Mouse (Mus musculus) MEL (cell line): ENCODE results near the gene Hs3st4. TPM values are rescaled to one million over a fixed set of nuclear protein-coding genes. Genes with fewer than 3 reads are reported as not detected.

Source experiments
- DNase-seq: peaks from one replicate; pipeline ENCODE4 v3.0.0; 2011; ENCODE audit warnings: low read depth, low spot score
- H3K27ac ChIP-seq: 2 replicates; pipeline ENCODE4 v1.5.1; 2012; ENCODE audit warnings: low read depth, mild to moderate bottlenecking, control low read depth, low read length, moderate library complexity; ENCODE audit not compliant: control insufficient read depth
- H3K27me3 ChIP-seq, 2 experiments: fragments of 150-350 bp in 1 of 2; sonication (generic) in 1 of 2; 2 replicates each; pipeline ENCODE4 v1.6.1; 2012; ENCODE audit warnings: low read length in 2 of 2, mild to moderate bottlenecking in 2 of 2, improper control_type of control experiment in 1 of 2, moderate library complexity in 1 of 2; ENCODE audit not compliant: insufficient read depth in 2 of 2, control insufficient read depth in 1 of 2
- H3K36me3 ChIP-seq, 2 experiments: 2 replicates each; pipeline ENCODE4 v1.6.1; 2012 to 2014; ENCODE audit warnings: low read length in 2 of 2, improper control_type of control experiment in 1 of 2, inconsistent platforms in 1 of 2, mild to moderate bottlenecking in 1 of 2; ENCODE audit not compliant: insufficient read depth in 2 of 2, control insufficient read depth in 1 of 2
- H3K4me1 ChIP-seq, 2 experiments: fragments of 150-350 bp in 1 of 2; sonication (generic) in 1 of 2; 2 replicates each; pipeline ENCODE4 v1.6.1; 2012; ENCODE audit warnings: low read length in 2 of 2, improper control_type of control experiment in 1 of 2, mild to moderate bottlenecking in 1 of 2; ENCODE audit not compliant: insufficient read depth in 2 of 2, control insufficient read depth in 1 of 2
- H3K4me3 ChIP-seq, 2 experiments: fragments of 150-350 bp in 1 of 2; sonication (generic) in 1 of 2; 2 replicates each; pipeline ENCODE4 v1.5.1; 2012; ENCODE audit warnings: low read depth in 2 of 2, low read length in 2 of 2, mild to moderate bottlenecking in 2 of 2, moderate library complexity in 2 of 2, control low read depth in 1 of 2, improper control_type of control experiment in 1 of 2; ENCODE audit not compliant: control insufficient read depth in 1 of 2, insufficient read depth in 1 of 2
- H3K79me2 ChIP-seq: 2 replicates; pipeline ENCODE4 v1.6.1; 2012; ENCODE audit warnings: mild to moderate bottlenecking, low read length, moderate library complexity; ENCODE audit not compliant: control insufficient read depth, poor library complexity, insufficient read depth
- H3K9ac ChIP-seq: 2 replicates; pipeline ENCODE4 v1.6.1; 2012; ENCODE audit warnings: low read depth, mild to moderate bottlenecking, control low read depth, low read length, moderate library complexity; ENCODE audit not compliant: control insufficient read depth, poor library complexity, severe bottlenecking
- H3K9me3 ChIP-seq: fragments of 150-350 bp; sonication (generic); replicated peaks from 2 replicates; pipeline ENCODE4 v1.6.1; 2012; ENCODE audit warnings: mild to moderate bottlenecking, low read length, improper control_type of control experiment, moderate library complexity; ENCODE audit not compliant: insufficient read depth
- BHLHE40 ChIP-seq: IDR thresholded peaks from 2 replicates; pipeline ENCODE4 v1.6.1; 2012; ENCODE audit warnings: low read depth, mild to moderate bottlenecking, inconsistent platforms, low read length, improper control_type of control experiment, borderline replicate concordance
- CHD1 ChIP-seq: IDR thresholded peaks from 2 replicates; pipeline ENCODE4 v1.6.1; 2012; ENCODE audit warnings: low read depth, mild to moderate bottlenecking, inconsistent platforms, low read length, improper control_type of control experiment
- CHD2 ChIP-seq: IDR thresholded peaks from 2 replicates; pipeline ENCODE4 v1.6.1; 2011; ENCODE audit warnings: low read length, improper control_type of control experiment
- CTCF ChIP-seq, 3 experiments: IDR thresholded peaks in 2 of 3; conservative IDR thresholded peaks in 1 of 3; 2 replicates each; pipeline ENCODE4 v1.5.1; 2011 to 2012; ENCODE audit warnings: low read length in 3 of 3, low read depth in 2 of 3, mild to moderate bottlenecking in 2 of 3, improper control_type of control experiment in 1 of 3, inconsistent platforms in 1 of 3, mixed read lengths in 1 of 3, moderate library complexity in 1 of 3; ENCODE audit not compliant: control insufficient read depth in 1 of 3, insufficient read depth in 1 of 3, poor library complexity in 1 of 3, severe bottlenecking in 1 of 3
- E2F4 ChIP-seq: IDR thresholded peaks from 2 replicates; pipeline ENCODE4 v1.6.1; 2011; ENCODE audit warnings: low read depth, low read length, improper control_type of control experiment, borderline replicate concordance
- EP300 ChIP-seq, 2 experiments: IDR thresholded peaks; 2 replicates each; pipeline ENCODE4 v1.6.1; 2011; ENCODE audit warnings: improper control_type of control experiment in 2 of 2, low read length in 2 of 2, low read depth in 1 of 2, mild to moderate bottlenecking in 1 of 2
- ETS1 ChIP-seq: IDR thresholded peaks from 2 replicates; pipeline ENCODE4 v1.6.1; 2012; ENCODE audit warnings: low read depth, mild to moderate bottlenecking, inconsistent platforms, low read length, improper control_type of control experiment, moderate library complexity
- GABPA ChIP-seq: IDR thresholded peaks from 2 replicates; pipeline ENCODE4 v1.6.1; 2012; ENCODE audit warnings: low read depth, mild to moderate bottlenecking, inconsistent platforms, low read length, improper control_type of control experiment, moderate library complexity
- GATA1 ChIP-seq: IDR thresholded peaks from 2 replicates; pipeline ENCODE4 v1.6.1; 2011; ENCODE audit warnings: low read depth, low read length, improper control_type of control experiment
- HCFC1 ChIP-seq: IDR thresholded peaks from 2 replicates; pipeline ENCODE4 v1.6.1; 2012; ENCODE audit warnings: low read depth, mild to moderate bottlenecking, inconsistent platforms, low read length, improper control_type of control experiment, moderate library complexity
- KAT2A ChIP-seq: conservative IDR thresholded peaks from 2 replicates; pipeline ENCODE4 v1.6.1; 2012; ENCODE audit warnings: low read depth, low read length, improper control_type of control experiment, inconsistent platforms
- MAFK ChIP-seq: IDR thresholded peaks from 2 replicates; pipeline ENCODE4 v1.6.1; 2011; ENCODE audit warnings: low read depth, mild to moderate bottlenecking, low read length, improper control_type of control experiment, borderline replicate concordance
- MYB ChIP-seq: IDR thresholded peaks from 2 replicates; pipeline ENCODE4 v1.6.1; 2011; ENCODE audit warnings: mild to moderate bottlenecking, low read depth, low read length, improper control_type of control experiment
- NELFE ChIP-seq: IDR thresholded peaks from 2 replicates; pipeline ENCODE4 v1.6.1; 2011; ENCODE audit warnings: low read depth, low read length, improper control_type of control experiment
- POLR2A ChIP-seq, 2 experiments: IDR thresholded peaks; 2 replicates each; pipeline ENCODE4 v1.6.1; 2011 to 2012; ENCODE audit warnings: low read length in 2 of 2, mild to moderate bottlenecking in 2 of 2, control low read depth in 1 of 2, improper control_type of control experiment in 1 of 2, low read depth in 1 of 2, moderate library complexity in 1 of 2; ENCODE audit not compliant: control insufficient read depth in 1 of 2, insufficient read depth in 1 of 2, poor library complexity in 1 of 2
- RCOR1 ChIP-seq: IDR thresholded peaks from 2 replicates; pipeline ENCODE4 v1.6.1; 2012; ENCODE audit warnings: low read depth, mild to moderate bottlenecking, inconsistent platforms, low read length, improper control_type of control experiment
- SIN3A ChIP-seq: IDR thresholded peaks from 2 replicates; pipeline ENCODE4 v1.6.1; 2012; ENCODE audit warnings: low read length, improper control_type of control experiment, inconsistent platforms
- SMC3 ChIP-seq: IDR thresholded peaks from 2 replicates; pipeline ENCODE4 v1.6.1; 2011; ENCODE audit warnings: low read depth, low read length, improper control_type of control experiment
- TAL1 ChIP-seq: IDR thresholded peaks from 2 replicates; pipeline ENCODE4 v1.6.1; 2012; ENCODE audit warnings: mild to moderate bottlenecking, inconsistent platforms, low read length, moderate library complexity, mixed read lengths
- TBP ChIP-seq: IDR thresholded peaks from 2 replicates; pipeline ENCODE4 v1.8.0; 2011; ENCODE audit warnings: low read depth, low read length, improper control_type of control experiment
- UBTF ChIP-seq: IDR thresholded peaks from 2 replicates; pipeline ENCODE4 v1.6.1; 2012; ENCODE audit warnings: low read depth, mild to moderate bottlenecking, inconsistent platforms, low read length, improper control_type of control experiment, moderate library complexity, borderline replicate concordance; ENCODE audit not compliant: insufficient read depth
- ZC3H11A ChIP-seq: IDR thresholded peaks from 2 replicates; pipeline ENCODE4 v1.6.1; 2012; ENCODE audit warnings: low read depth, mild to moderate bottlenecking, inconsistent platforms, low read length, improper control_type of control experiment
- ZKSCAN1 ChIP-seq: IDR thresholded peaks from 2 replicates; pipeline ENCODE4 v1.6.1; 2012; ENCODE audit warnings: low read depth, mild to moderate bottlenecking, inconsistent platforms, low read length, improper control_type of control experiment, moderate library complexity
- ZNF384 ChIP-seq: IDR thresholded peaks from 2 replicates; pipeline ENCODE4 v1.6.1; 2012; ENCODE audit warnings: low read depth, mild to moderate bottlenecking, inconsistent platforms, low read length, improper control_type of control experiment
- polyA plus RNA-seq, 2 experiments: library from polyadenylated mRNA; stranded (reverse) in 1 of 2; unstranded in 1 of 2; fragments of >175 nt in 1 of 2; fragments of >200 nt in 1 of 2; gene quantifications; 2 replicates each; pipeline versions ENCODE4 v1.2.1 to v1.2.4; 2012; ENCODE audit warnings: low replicate concordance in 2 of 2, low read depth in 1 of 2; ENCODE audit not compliant: insufficient read length in 2 of 2, insufficient read depth in 1 of 2, missing spikeins in 1 of 2
- total RNA-seq: library from RNA; depleted of rRNA; stranded (reverse); fragments of 300-350 nt; gene quantifications from 2 replicates; pipeline ENCODE4 v1.2.3, GENCODE M21; 2012

Gene Hs3st4
- total and polyA plus RNA-seq, 3 experiments = not detected

GRCm38 (mm10) chr7:123998601-123999000 is 15.9 kb downstream of the Hs3st4 start:
- H3K9ac ChIP-seq = no peak overlapping the region
- DNase-seq = no peak
- no peak overlapping the region for H3K4me3 ChIP-seq
- H3K79me2 ChIP-seq = no peaks in the 10 kb centered on the region
- H3K27me3 ChIP-seq = no peaks in the 10 kb centered on the region; a peak in 1 of 4 replicates
- no peaks in the 10 kb centered on the region for H3K9me3 ChIP-seq
- H3K36me3 ChIP-seq = no peaks in the 10 kb centered on the region
- H3K27ac ChIP-seq = no peak overlapping the region
- TF ChIP-seq E2F4 (no peak), MYB (no peak), POLR2A (IDR thresholded peaks at IDR 0.05; ENCODE audit: control insufficient read depth in 1 of 2, insufficient read depth in 1 of 2, low read depth in 1 of 2, low read length in 2 of 2, poor library complexity in 1 of 2) (no peak), CTCF (IDR thresholded peaks at IDR 0.05 in 2 of 3, conservative IDR thresholded peaks at IDR 0.05 in 1 of 3; ENCODE audit: control insufficient read depth in 1 of 3, insufficient read depth in 1 of 3, low read depth in 2 of 3, low read length in 3 of 3, poor library complexity in 1 of 3, severe bottlenecking in 1 of 3) (no peak), UBTF (no peak), TBP (no peak), SIN3A (no peak)
- no peaks in the 10 kb centered on the region for H3K4me1 ChIP-seq

- Histone ChIP-seq H3K9ac (no peak overlapping the region), H3K9me3 (no peaks in the 10 kb centered on the region), H3K27ac (no peak overlapping the region), H3K4me3 (no peak overlapping the region), H3K79me2 (no peaks in the 10 kb centered on the region), H3K4me1 (no peaks in the 10 kb centered on the region), H3K36me3 (no peaks in the 10 kb centered on the region), H3K27me3 (no peaks in the 10 kb centered on the region)
- no peak for DNase-seq
- TF ChIP-seq ZNF384 (no peak), CHD1 (no peak), EP300 (IDR thresholded peaks at IDR 0.05; ENCODE audit: low read depth in 1 of 2, low read length in 2 of 2) (no peak), TBP (no peak), RCOR1 (no peak), POLR2A (IDR thresholded peaks at IDR 0.05; ENCODE audit: control insufficient read depth in 1 of 2, insufficient read depth in 1 of 2, low read depth in 1 of 2, low read length in 2 of 2, poor library complexity in 1 of 2) (no peak), SMC3 (no peak), NELFE (no peak), KAT2A (no peak), CHD2 (no peak), BHLHE40 (no peak), HCFC1 (no peak), ETS1 (no peak), UBTF (no peak), GATA1 (no peak), ZC3H11A (no peak), TAL1 (no peak), ZKSCAN1 (no peak), GABPA (no peak), MAFK (no peak)
Measured at GRCm38 (mm10) chr7:124026908-124027307, 44.2 kb downstream of the Hs3st4 start.
